Mouse (Mus musculus) CD4-positive, CD25-positive, alpha-beta regulatory T cell, adult 4 months (primary cell): ENCODE results near the gene 4933427I04Rik. TPM values are rescaled to one million over a fixed set of nuclear protein-coding genes. Genes with fewer than 3 reads are reported as not detected.

ENCODE experiments used
- polyA plus RNA-seq, 2 experiments: library from polyadenylated mRNA; unstranded; fragments of 100-300 nt; shearing (Covaris generic); gene quantifications; one replicate each; pipeline ENCODE4 v1.2.1; 2017

4933427I04Rik gene
- polyA plus RNA-seq, 2 experiments from 2014 or later: not detected

Other genes starting within 250 kb of the 4933427I04Rik start
- gene Macf1, start 175.3 kb upstream of the 4933427I04Rik start, polyA plus RNA-seq: 100 to 1,000 TPM; 161 to 185 TPM
- gene Ndufs5, start 141.5 kb upstream of the 4933427I04Rik start, polyA plus RNA-seq: 100 to 1,000 TPM; 104 to 124 TPM
- 10 to 100 TPM in 1 of 2 experiments, 1 to 10 TPM in 1; 8.3 to 14.4 TPM for gene Akirin1, start 109.3 kb upstream of the 4933427I04Rik start, polyA plus RNA-seq
- gene Rhbdl2, start 71.8 kb upstream of the 4933427I04Rik start, polyA plus RNA-seq: under 1 TPM in 1 of 2 experiments, not detected in 1; 0.81 TPM
- gene Mycbp, start 45.2 kb downstream of the 4933427I04Rik start, polyA plus RNA-seq: 10 to 100 TPM; 13.7 to 14.9 TPM
- gene Rragc, start 57.8 kb downstream of the 4933427I04Rik start, polyA plus RNA-seq: 1 to 10 TPM; 4.6 to 7.7 TPM
- not detected for gene 4930535I16Rik, start 58.3 kb downstream of the 4933427I04Rik start, polyA plus RNA-seq